Mouse (Mus musculus) left cerebral cortex, adult 8-10 months (tissue): ENCODE data around the gene Dmtf1. TPM values are rescaled to one million over a fixed set of nuclear protein-coding genes. Genes with fewer than 3 reads are reported as not detected.
A peak's percentile ranks its signal among the peaks of the same experiment; 100 is the strongest.

Experiments
- DNase-seq, 2 experiments: peaks; one replicate each; pipeline ENCODE4 v3.0.0; 2022; ENCODE audit warnings: low spot score in 2 of 2
- total RNA-seq, 4 experiments: library from RNA; stranded (reverse); gene quantifications; 2 replicates each; pipeline ENCODE4 v1.2.4; 2022

Gene Dmtf1
- total RNA-seq, 4 experiments from 2014 or later, result 45.1 to 51.5 (median 46.7) TPM

GRCm38 (mm10) chr5:9108490-9108889 is 53.1 kb downstream of the Dmtf1 start:
- no peak for DNase-seq

GRCm38 (mm10) chr5:9107296-9108089 is 54.1 kb downstream of the Dmtf1 start:
- no peak for DNase-seq

- DNase-seq, result no peak
These were observed 54.8 kb downstream of the Dmtf1 start for GRCm38 (mm10) chr5:9106806-9107205.

- no peak for DNase-seq
These were observed 57.6 kb downstream of the Dmtf1 start for GRCm38 (mm10) chr5:9103958-9104357.

DNA sequence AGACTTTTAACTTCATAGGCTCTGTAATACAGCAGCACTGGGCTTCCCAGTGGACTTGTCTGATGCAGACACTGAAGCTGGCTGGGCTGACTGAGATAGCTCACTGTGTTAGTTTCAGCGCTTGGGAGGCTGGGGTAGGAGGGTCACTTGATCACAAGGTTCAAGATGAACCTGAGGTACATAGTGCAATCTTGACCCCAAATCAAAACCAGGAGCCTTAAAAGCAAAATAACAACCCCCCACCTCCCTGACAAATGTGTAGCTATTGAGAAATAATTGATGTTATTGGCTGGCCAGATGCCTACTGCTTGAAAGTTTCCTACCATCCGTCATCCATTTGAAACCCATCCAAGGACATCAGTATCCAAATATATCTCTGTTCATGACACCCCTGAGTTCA is 58.9 kb downstream of the Dmtf1 start:
- DNase-seq, result no peak

DNA sequence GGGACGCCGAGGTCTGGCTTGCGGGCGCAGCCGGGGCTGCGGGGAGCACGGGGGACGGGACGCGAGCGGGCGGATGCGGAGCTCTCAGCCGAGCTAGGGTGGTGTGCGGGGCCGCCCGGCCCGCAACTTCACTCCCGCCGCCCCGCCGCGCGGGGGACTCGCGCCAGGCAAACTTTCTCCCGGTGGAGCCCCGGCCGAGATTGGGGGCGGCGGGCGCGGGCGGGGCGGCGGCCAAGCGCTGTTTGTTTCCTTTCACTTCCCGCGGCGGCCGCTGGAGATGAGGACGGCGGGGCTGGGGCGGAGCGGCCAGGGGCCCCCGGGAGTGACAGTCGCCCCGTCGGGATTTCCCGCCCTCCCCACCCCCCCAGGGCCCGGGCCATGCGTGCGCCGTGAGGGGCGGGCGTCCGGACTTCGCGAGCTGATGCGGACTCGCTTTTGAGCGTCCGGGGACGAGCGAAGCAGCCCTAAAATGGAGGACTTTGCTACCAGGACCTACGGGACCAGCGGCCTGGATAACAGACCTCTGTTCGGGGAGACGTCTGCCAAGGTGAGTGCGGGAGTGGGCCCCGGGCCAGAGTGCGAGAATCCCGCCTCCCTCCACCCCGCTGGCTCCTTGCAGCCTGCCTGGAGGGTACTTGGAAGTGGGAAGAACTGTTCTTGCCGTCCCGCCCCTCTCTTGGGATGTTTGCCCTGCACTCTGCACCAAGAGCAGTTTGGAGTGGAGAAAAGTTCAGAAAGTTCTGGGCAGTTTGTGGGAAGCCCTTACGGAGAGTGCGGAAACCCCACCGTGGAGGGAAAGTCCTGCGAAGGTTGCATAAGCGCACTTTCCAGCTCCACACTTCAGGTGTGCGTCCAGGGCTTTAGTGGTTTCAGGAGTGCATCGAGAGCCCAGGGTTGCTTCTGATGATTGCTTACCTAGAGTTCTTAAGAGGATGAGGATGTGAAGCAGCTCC is 60.5 kb downstream of the Dmtf1 start:
- no peak for DNase-seq

- DNase-seq, result peak; percentile 72 to 85
These were observed 61.2 kb downstream of the Dmtf1 start, which contains the start of gene Tmem243 for GRCm38 (mm10) chr5:9100207-9100848. Gene Tmem243, plus strand, starts transcription at chr5:9100668.

DNA sequence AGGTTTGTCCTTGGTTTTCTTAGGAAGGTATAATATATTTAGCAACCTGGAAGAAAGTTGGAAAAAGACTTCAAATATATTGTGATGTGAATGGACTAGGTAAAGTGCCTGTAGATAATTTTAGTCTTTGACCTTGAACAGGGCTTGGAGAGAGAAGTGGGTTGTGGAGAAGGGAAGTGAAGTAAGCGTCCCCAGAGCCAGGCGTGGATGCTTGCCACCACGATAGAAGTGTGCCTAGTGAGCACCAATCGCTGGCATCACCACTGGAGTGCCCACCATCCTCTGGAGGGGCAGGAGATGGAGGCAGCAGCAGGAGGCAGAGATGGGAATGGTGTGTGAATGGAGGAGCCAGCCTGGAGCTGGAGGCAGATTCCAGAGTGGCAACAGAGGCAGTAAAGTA is 68.1 kb downstream of the Dmtf1 start:
- no peak for DNase-seq

GRCm38 (mm10) chr5:9092716-9093115 is 68.9 kb downstream of the Dmtf1 start:
- DNase-seq, result no peak

- no peak for DNase-seq
These were observed 71.0 kb downstream of the Dmtf1 start for GRCm38 (mm10) chr5:9090493-9091106.

- DNase-seq, result no peak
These were observed 74.5 kb downstream of the Dmtf1 start for GRCm38 (mm10) chr5:9086924-9087719.

DNA sequence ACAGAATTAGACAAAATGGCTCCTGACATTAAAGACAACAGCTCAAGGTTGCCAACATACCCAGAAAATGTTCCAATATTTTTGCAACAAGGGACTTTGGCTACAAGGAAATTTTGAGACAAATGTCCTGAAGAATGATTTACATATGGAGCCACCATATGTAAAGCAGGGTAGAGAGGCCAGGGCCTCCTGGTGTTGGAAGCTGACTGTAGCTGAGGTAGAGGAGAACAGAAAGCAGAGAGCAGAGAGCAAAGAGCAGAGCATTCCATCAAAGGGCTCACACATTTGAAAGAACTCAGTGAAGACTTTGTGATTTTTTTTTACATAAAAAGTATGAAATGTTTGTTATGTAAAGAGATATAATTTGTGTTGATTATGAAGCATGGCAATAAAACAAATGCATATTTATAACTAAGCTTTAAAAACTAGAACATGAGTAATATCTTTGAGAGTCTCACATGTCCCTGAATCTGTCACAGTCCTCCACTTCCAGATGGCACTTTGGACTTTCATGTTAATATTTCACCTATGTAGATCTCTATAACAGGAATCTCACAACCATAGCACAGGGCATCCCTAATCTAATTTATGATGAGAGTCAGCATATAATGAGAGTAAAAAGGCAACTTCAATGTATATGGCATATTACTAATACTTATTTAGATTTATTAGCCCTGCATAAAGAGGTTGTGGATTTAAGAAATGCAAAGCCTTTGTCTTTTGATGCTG is 81.6 kb downstream of the Dmtf1 start:
- no peak for DNase-seq

DNA sequence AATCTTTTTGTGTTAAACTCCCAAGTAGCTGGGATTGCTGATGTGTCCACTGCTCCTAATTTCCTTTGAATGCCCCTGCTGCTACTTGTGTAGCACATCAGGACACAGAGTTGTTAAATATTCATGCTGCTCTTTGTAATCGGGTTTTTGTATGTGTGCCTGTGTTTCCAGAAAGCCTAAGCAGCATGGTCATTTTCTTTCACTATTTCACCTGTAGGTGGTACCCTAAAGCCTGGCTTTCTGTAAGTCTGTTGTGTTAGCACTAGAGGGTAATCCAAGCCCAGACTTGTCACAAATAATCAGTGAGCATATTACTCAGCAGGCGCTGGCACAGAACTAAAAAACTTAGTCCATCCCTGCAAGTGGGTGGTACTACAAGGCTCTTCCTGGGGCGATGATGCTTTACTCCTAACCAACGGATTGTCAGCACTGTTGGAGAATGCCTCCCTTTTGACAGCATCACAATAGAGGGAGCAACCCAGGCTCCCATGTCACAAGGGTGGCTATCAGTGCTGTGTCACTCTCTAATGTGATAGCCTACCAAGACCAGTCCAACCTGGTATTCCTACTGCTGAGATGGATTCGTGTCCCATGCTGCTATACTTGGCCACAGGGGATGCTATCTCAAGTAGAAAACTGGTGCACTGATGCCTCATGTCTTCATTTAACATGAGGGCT is 88.3 kb downstream of the Dmtf1 start:
- DNase-seq, result no peak

DNA sequence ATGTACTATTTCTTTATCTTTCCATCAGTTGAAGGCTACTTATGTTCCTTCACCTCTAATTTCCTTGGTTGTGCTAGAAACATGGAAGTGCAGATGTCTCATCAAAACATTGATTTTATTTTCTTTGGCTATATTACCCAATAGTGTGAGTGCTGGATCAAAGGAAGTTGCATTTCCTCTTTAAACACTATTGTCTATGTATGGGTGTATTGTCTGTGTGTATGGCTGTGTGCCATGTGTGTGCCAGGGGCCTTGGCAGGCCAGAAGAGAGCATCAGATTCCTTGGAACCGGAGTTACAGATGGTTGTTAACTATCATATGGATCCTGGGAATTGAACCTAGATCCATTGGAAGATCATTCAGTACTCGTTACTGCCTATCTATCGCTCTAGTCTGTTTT is 90.2 kb downstream of the Dmtf1 start:
- no peak for DNase-seq

- DNase-seq, result no peak
These were observed 91.9 kb downstream of the Dmtf1 start for GRCm38 (mm10) chr5:9069599-9070209.

DNA sequence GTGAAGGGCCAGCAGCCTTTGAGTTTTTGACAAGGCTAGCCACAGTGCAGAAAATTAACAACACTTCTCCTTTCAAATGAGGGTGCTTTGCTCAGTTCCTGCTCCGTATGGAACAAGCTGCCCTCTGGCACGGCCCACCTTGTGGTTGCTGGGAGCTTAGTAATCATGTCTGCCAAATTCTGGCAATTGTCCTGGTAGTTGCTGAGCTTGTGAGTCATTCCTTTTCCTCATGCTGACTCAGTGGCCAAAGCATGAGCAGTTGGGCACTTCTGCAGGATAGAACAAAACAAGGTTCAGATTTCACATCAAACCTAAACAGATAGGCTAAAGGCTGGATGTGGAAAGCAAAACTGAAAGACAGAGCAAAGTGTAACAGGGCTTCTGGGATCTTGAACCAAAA is 92.7 kb downstream of the Dmtf1 start:
- peak in 1 of 2 experiments; percentile 49 for DNase-seq
